Mouse (Mus musculus): ENCODE measurements around the gene Slc26a9. TPM values are rescaled to one million over a fixed set of nuclear protein-coding genes. Genes with fewer than 3 reads are reported as not detected.

The Slc26a9 gene
- polyA plus RNA-seq, 1 experiment from 2014 or later, result not detected

- Histone ChIP-seq H3K36me3 (no peaks in the 10 kb centered on the region), H3K4me3 (no peak overlapping the region), H3K27ac (no peak overlapping the region), H3K9ac (no peak overlapping the region), H3K4me2 (replicated peaks) (no peak overlapping the region), H3K4me1 (no peaks in the 10 kb centered on the region), H3K9me3 (no peaks in the 10 kb centered on the region), H3K27me3 (no peaks in the 10 kb centered on the region)
- WGBS, result 68% methylated on average over 20 of the region's 20 CpGs
- no peak for ATAC-seq (ENCODE audit: low FRiP score, low read depth)
Observed at GRCm38 (mm10) chr1:131714388-131715337, 29.2 kb upstream of the Slc26a9 start.

GRCm38 (mm10) chr1:131718952-131719694, 24.7 kb upstream of the Slc26a9 start:
- Histone ChIP-seq H3K9me3 (no peaks in the 10 kb centered on the region), H3K27me3 (no peaks in the 10 kb centered on the region), H3K4me2 (replicated peaks) (no peak overlapping the region), H3K27ac (no peak overlapping the region), H3K36me3 (no peaks in the 10 kb centered on the region), H3K4me1 (no peaks in the 10 kb centered on the region), H3K9ac (no peak overlapping the region), H3K4me3 (no peak overlapping the region)
- no peak for ATAC-seq (ENCODE audit: low FRiP score, low read depth)
- 68% methylated on average over 16 of the region's 16 CpGs for WGBS

- no peak overlapping the region for H3K4me3 ChIP-seq
- 78% methylated on average over 3 of the region's 3 CpGs for WGBS
- no peak for ATAC-seq (ENCODE audit: low FRiP score, low read depth)
Observed at GRCm38 (mm10) chr1:131721989-131722388, 21.8 kb upstream of the Slc26a9 start.

GRCm38 (mm10) chr1:131723549-131723948, 20.3 kb upstream of the Slc26a9 start:
- H3K36me3 ChIP-seq, result no peaks in the 10 kb centered on the region
- no peaks in the 10 kb centered on the region for H3K4me1 ChIP-seq
- no peaks in the 10 kb centered on the region for H3K9me3 ChIP-seq
- no peaks in the 10 kb centered on the region for H3K27me3 ChIP-seq
- ATAC-seq (ENCODE audit: low FRiP score, low read depth), result no peak
- H3K27ac ChIP-seq, result no peak overlapping the region
- H3K9ac ChIP-seq, result no peak overlapping the region
- no peak overlapping the region for H3K4me2 ChIP-seq (replicated peaks)
- 81% methylated on average over 4 of the region's 4 CpGs for WGBS
- no peak overlapping the region for H3K4me3 ChIP-seq

More at GRCm38 (mm10) chr1:131721989-131722388, 21.8 kb upstream of the Slc26a9 start:
- H3K4me2 ChIP-seq (replicated peaks), result no peak overlapping the region
- H3K27ac ChIP-seq, result no peak overlapping the region
- no peaks in the 10 kb centered on the region for H3K36me3 ChIP-seq
- H3K4me1 ChIP-seq, result no peaks in the 10 kb centered on the region
- H3K27me3 ChIP-seq, result no peaks in the 10 kb centered on the region
- H3K9me3 ChIP-seq, result no peaks in the 10 kb centered on the region
- no peak overlapping the region for H3K9ac ChIP-seq

- H3K4me2 ChIP-seq (replicated peaks), result no peak overlapping the region
- H3K27me3 ChIP-seq, result no peaks in the 10 kb centered on the region
- no peak for ATAC-seq (ENCODE audit: low FRiP score, low read depth)
- H3K9ac ChIP-seq, result no peak overlapping the region
- no peak overlapping the region for H3K4me3 ChIP-seq
- no peaks in the 10 kb centered on the region for H3K9me3 ChIP-seq
- no peak overlapping the region for H3K27ac ChIP-seq
- no peaks in the 10 kb centered on the region for H3K36me3 ChIP-seq
- no peaks in the 10 kb centered on the region for H3K4me1 ChIP-seq
- WGBS, result 76% methylated on average over 6 of the region's 6 CpGs
Observed at GRCm38 (mm10) chr1:131726586-131726985, 17.2 kb upstream of the Slc26a9 start.

- H3K4me2 ChIP-seq (replicated peaks), result no peak overlapping the region
- no peak overlapping the region for H3K27ac ChIP-seq
- no peaks in the 10 kb centered on the region for H3K9me3 ChIP-seq
- H3K9ac ChIP-seq, result no peak overlapping the region
- 78% methylated on average over 12 of the region's 12 CpGs for WGBS
- ATAC-seq (ENCODE audit: low FRiP score, low read depth), result no peak
- no peaks in the 10 kb centered on the region for H3K36me3 ChIP-seq
- no peaks in the 10 kb centered on the region for H3K27me3 ChIP-seq
- no peaks in the 10 kb centered on the region for H3K4me1 ChIP-seq
- no peak overlapping the region for H3K4me3 ChIP-seq
Observed at GRCm38 (mm10) chr1:131730639-131731437, 13.0 kb upstream of the Slc26a9 start.

GRCm38 (mm10) chr1:131733474-131734180, 10.2 kb upstream of the Slc26a9 start:
- Histone ChIP-seq H3K27ac (no peak overlapping the region), H3K36me3 (no peaks in the 10 kb centered on the region), H3K4me1 (no peaks in the 10 kb centered on the region), H3K27me3 (no peaks in the 10 kb centered on the region), H3K4me2 (replicated peaks) (no peak overlapping the region), H3K9ac (no peak overlapping the region), H3K9me3 (no peaks in the 10 kb centered on the region), H3K4me3 (no peak overlapping the region)
- no peak for ATAC-seq (ENCODE audit: low FRiP score, low read depth)
- 86% methylated on average over 13 of the region's 13 CpGs for WGBS

- no peaks in the 10 kb centered on the region for H3K36me3 ChIP-seq
- no peaks in the 10 kb centered on the region for H3K4me1 ChIP-seq
- 91% methylated on average over 6 of the region's 6 CpGs for WGBS
- no peak overlapping the region for H3K9ac ChIP-seq
- ATAC-seq (ENCODE audit: low FRiP score, low read depth), result no peak
- no peak overlapping the region for H3K4me2 ChIP-seq (replicated peaks)
- no peak overlapping the region for H3K4me3 ChIP-seq
- no peak overlapping the region for H3K27ac ChIP-seq
- no peaks in the 10 kb centered on the region for H3K9me3 ChIP-seq
- no peaks in the 10 kb centered on the region for H3K27me3 ChIP-seq
Observed at GRCm38 (mm10) chr1:131734657-131735273, 9.1 kb upstream of the Slc26a9 start.

GRCm38 (mm10) chr1:131736494-131736893, 7.3 kb upstream of the Slc26a9 start:
- Histone ChIP-seq H3K4me3 (no peak overlapping the region), H3K4me1 (no peaks in the 10 kb centered on the region), H3K36me3 (no peaks in the 10 kb centered on the region), H3K27ac (no peak overlapping the region), H3K9ac (no peak overlapping the region), H3K27me3 (no peaks in the 10 kb centered on the region), H3K9me3 (no peaks in the 10 kb centered on the region), H3K4me2 (replicated peaks) (no peak overlapping the region)
- no peak for ATAC-seq (ENCODE audit: low FRiP score, low read depth)
- WGBS, result 90% methylated on average over 9 of the region's 9 CpGs

- no peak overlapping the region for H3K9ac ChIP-seq
- no peaks in the 10 kb centered on the region for H3K36me3 ChIP-seq
- H3K4me3 ChIP-seq, result no peak overlapping the region
- no peak; the same call in 1 of the 2 replicates for ATAC-seq (ENCODE audit: low FRiP score, low read depth)
- H3K27ac ChIP-seq, result no peak overlapping the region
- H3K9me3 ChIP-seq, result no peaks in the 10 kb centered on the region
- H3K4me1 ChIP-seq, result no peaks in the 10 kb centered on the region
- H3K4me2 ChIP-seq (replicated peaks), result no peak overlapping the region
- 84% methylated on average over 5 of the region's 5 CpGs for WGBS
- no peaks in the 10 kb centered on the region for H3K27me3 ChIP-seq
Observed at GRCm38 (mm10) chr1:131737269-131737668, 6.6 kb upstream of the Slc26a9 start.

GRCm38 (mm10) chr1:131738760-131739159, 5.1 kb upstream of the Slc26a9 start:
- Histone ChIP-seq H3K9ac (no peak overlapping the region), H3K36me3 (no peaks in the 10 kb centered on the region), H3K27me3 (no peaks in the 10 kb centered on the region), H3K4me2 (replicated peaks) (no peak overlapping the region), H3K9me3 (no peaks in the 10 kb centered on the region), H3K4me1 (no peaks in the 10 kb centered on the region), H3K27ac (no peak overlapping the region), H3K4me3 (no peak overlapping the region)
- 75% methylated on average over 1 of the region's 1 CpGs for WGBS
- no peak for ATAC-seq (ENCODE audit: low FRiP score, low read depth)
